Mouse (Mus musculus): ENCODE measurements at regions not wholly inside any gene's neighbourhood (a gene's known extent, or its start where the extent isn't known, plus 50 kb on each side); places are given as distances from the start of the nearest gene placed in this dataset.

DNA sequence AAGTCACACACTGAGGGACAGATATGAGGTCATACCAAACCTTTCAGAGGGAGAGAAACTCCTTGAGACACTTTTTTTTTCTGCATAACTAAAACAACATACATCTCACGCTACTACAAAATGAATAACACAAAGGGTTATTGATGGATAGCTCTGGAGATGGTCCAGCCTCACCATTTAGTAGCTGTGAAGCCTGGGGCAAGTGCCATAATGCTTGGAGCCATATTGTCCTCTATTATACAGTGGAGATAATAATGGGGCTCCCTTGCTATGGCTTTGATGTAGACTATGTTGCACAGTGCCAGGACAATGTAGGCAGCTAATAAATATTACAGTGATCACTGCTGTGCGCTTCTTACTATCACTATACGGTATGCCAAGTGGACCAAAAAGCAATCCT, 168.3 kb downstream of the Nedd1 start:
- TF ChIP-seq MAX (IDR thresholded peaks at IDR 0.05) (no peak), CTCF (IDR thresholded peaks at IDR 0.05; ENCODE audit: control insufficient read depth, insufficient read depth, insufficient read length) (no peak), FOSL1 (IDR thresholded peaks at IDR 0.05; ENCODE audit: insufficient read depth, low read length, poor library complexity, severe bottlenecking) (no peak), CEBPB (IDR thresholded peaks at IDR 0.05; ENCODE audit: low read depth) (no peak), USF1 (IDR thresholded peaks at IDR 0.05; ENCODE audit: low read depth) (no peak), MYOD1 (IDR thresholded peaks at IDR 0.05; ENCODE audit: control insufficient read depth, insufficient read length, low read depth) (no peak), MYOG (IDR thresholded peaks at IDR 0.05; ENCODE audit: control insufficient read depth, extremely low read depth, insufficient read length) (no peak)
